Mouse (Mus musculus): ENCODE data around the gene Rhbg. TPM values are rescaled to one million over a fixed set of nuclear protein-coding genes. Genes with fewer than 3 reads are reported as not detected.

Rhbg gene
- polyA plus RNA-seq, 1 experiment from 2014 or later, result 3.9 TPM

DNA sequence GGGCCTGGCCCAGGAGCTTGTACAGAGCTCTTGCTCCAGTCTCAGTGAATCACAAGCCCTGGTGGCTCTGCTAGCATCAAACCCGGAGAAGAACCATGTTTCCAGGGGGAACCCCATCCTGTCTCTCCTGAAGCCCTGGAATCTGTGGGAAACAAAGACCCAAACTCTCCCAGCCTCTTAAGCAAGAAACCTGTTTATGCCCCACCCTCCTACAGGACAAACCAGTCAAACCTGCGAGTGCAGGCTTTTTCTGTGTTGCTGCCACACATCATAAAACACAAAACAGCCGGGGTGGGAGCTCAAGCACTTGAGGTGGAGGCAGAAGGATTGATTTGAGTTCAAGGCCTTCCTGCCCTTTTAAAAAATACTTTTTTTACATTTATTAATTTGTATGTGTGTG is 7.8 kb upstream of the Rhbg start:
- ATAC-seq (no peak), DNase-seq (ENCODE audit: low spot score) (no peak)
- H3K4me2 ChIP-seq (replicated peaks; ENCODE audit: low read depth, low read length), result no peak overlapping the region
- H3K27ac ChIP-seq (ENCODE audit: low read length), result no peak overlapping the region
- 54% methylated on average over 3 of the region's 3 CpGs for WGBS
- H3K36me3 ChIP-seq (ENCODE audit: insufficient read depth, low read length), result no peaks in the 10 kb centered on the region
- no peak overlapping the region for H3K4me3 ChIP-seq (ENCODE audit: low read depth, low read length)
- H3K27me3 ChIP-seq (replicated peaks; ENCODE audit: insufficient read depth, low read length), result no peaks in the 10 kb centered on the region
- TF ChIP-seq CTCF (IDR thresholded peaks at IDR 0.05) (no peak), EP300 (IDR thresholded peaks at IDR 0.05) (no peak)
- no peaks in the 10 kb centered on the region for H3K4me1 ChIP-seq (ENCODE audit: insufficient read depth, low read depth, low read length)
- H3K9ac ChIP-seq (replicated peaks; ENCODE audit: low read depth), result no peak overlapping the region
- H3K9me3 ChIP-seq (ENCODE audit: low read length), result no peaks in the 10 kb centered on the region

GRCm38 (mm10) chr3:88256382-88256781 is 1.9 kb upstream of the Rhbg start:
- H3K9me3 ChIP-seq (ENCODE audit: low read length), result no peaks in the 10 kb centered on the region
- no peak overlapping the region for H3K4me3 ChIP-seq (ENCODE audit: low read depth, low read length)
- ATAC-seq (no peak; the same call in 1 of the 2 replicates), DNase-seq (ENCODE audit: low spot score) (no peak)
- H3K9ac ChIP-seq (replicated peaks; ENCODE audit: low read depth), result no peak overlapping the region
- H3K4me1 ChIP-seq (ENCODE audit: insufficient read depth, low read depth, low read length), result no peaks in the 10 kb centered on the region
- H3K36me3 ChIP-seq (ENCODE audit: insufficient read depth, low read length), result no peaks in the 10 kb centered on the region
- no peak overlapping the region for H3K4me2 ChIP-seq (replicated peaks; ENCODE audit: low read depth, low read length)
- no peak overlapping the region for H3K27ac ChIP-seq (ENCODE audit: low read length)
- TF ChIP-seq CTCF (IDR thresholded peaks at IDR 0.05), result no peak
- TF ChIP-seq EP300 (IDR thresholded peaks at IDR 0.05), result no peak
- 0 out of 2 replicates have a peak, but pooled peaks cover 14% of the 10 kb centered on the region for H3K27me3 ChIP-seq (replicated peaks; ENCODE audit: insufficient read depth, low read length)
- 52% methylated on average over 7 of the region's 7 CpGs for WGBS

GRCm38 (mm10) chr3:88255950-88256349 is 1.4 kb upstream of the Rhbg start:
- Histone ChIP-seq H3K36me3 (ENCODE audit: insufficient read depth, low read length) (no peaks in the 10 kb centered on the region), H3K4me3 (ENCODE audit: low read depth, low read length) (no peak overlapping the region), H3K4me2 (replicated peaks; ENCODE audit: low read depth, low read length) (no peak overlapping the region), H3K9ac (replicated peaks; ENCODE audit: low read depth) (no peak overlapping the region), H3K4me1 (ENCODE audit: insufficient read depth, low read depth, low read length) (no peaks in the 10 kb centered on the region), H3K27me3 (replicated peaks; ENCODE audit: insufficient read depth, low read length) (0 out of 2 replicates have a peak, but pooled peaks cover 14% of the 10 kb centered on the region), H3K9me3 (ENCODE audit: low read length) (no peaks in the 10 kb centered on the region), H3K27ac (ENCODE audit: low read length) (no peak overlapping the region)
- ATAC-seq (peak; percentile 71), DNase-seq (ENCODE audit: low spot score) (peak; percentile 70)
- WGBS, result 52% methylated on average over 6 of the region's 6 CpGs
- TF ChIP-seq EP300 (IDR thresholded peaks at IDR 0.05) (no peak), CTCF (IDR thresholded peaks at IDR 0.05) (no peak)

DNA sequence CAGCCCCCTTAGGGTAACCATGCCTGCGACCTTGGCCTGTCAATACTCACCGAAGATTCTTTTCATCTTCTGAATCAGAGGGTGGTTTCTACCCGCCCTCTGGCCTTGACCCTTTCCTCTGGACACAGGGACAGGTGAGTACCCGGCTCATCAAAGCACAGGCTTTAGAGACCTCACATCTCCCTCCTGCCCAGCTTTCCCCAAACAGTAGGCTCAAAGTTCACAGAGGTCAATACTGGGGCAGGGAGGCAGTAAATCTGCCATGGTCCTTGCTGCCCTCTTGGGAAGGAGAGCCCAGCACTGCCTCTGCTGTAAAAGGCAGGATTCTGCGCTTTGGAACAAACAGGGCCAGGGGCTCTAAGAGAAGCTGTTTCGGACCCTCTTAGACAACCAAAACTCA is 1.8 kb downstream of the Rhbg start:
- no peak overlapping the region for H3K9ac ChIP-seq (replicated peaks; ENCODE audit: low read depth)
- no peak overlapping the region for H3K27ac ChIP-seq (ENCODE audit: low read length)
- H3K4me3 ChIP-seq (ENCODE audit: low read depth, low read length), result no peak overlapping the region
- H3K4me2 ChIP-seq (replicated peaks; ENCODE audit: low read depth, low read length), result no peak overlapping the region
- no peaks in the 10 kb centered on the region for H3K4me1 ChIP-seq (ENCODE audit: insufficient read depth, low read depth, low read length)
- 0 out of 2 replicates have a peak, but pooled peaks cover 14% of the 10 kb centered on the region for H3K27me3 ChIP-seq (replicated peaks; ENCODE audit: insufficient read depth, low read length)
- H3K9me3 ChIP-seq (ENCODE audit: low read length), result no peaks in the 10 kb centered on the region
- H3K36me3 ChIP-seq (ENCODE audit: insufficient read depth, low read length), result no peaks in the 10 kb centered on the region
- ATAC-seq, result no peak
- TF ChIP-seq CTCF (IDR thresholded peaks at IDR 0.05) (no peak), EP300 (IDR thresholded peaks at IDR 0.05) (no peak)
- DNase-seq (ENCODE audit: low spot score), result no peak
- WGBS, result 74% methylated on average over 6 of the region's 6 CpGs

- H3K36me3 ChIP-seq (ENCODE audit: insufficient read depth, low read length), result no peaks in the 10 kb centered on the region
- TF ChIP-seq EP300 (IDR thresholded peaks at IDR 0.05), result no peak
- TF ChIP-seq CTCF (IDR thresholded peaks at IDR 0.05), result no peak
- WGBS, result 72% methylated on average over 11 of the region's 11 CpGs
- peaks cover 11% of the 10 kb centered on the region for H3K27me3 ChIP-seq (replicated peaks; ENCODE audit: insufficient read depth, low read length)
- H3K27ac ChIP-seq (ENCODE audit: low read length), result no peak overlapping the region
- H3K4me3 ChIP-seq (ENCODE audit: low read depth, low read length), result no peak overlapping the region
- no peak for ATAC-seq
- no peak overlapping the region for H3K9ac ChIP-seq (replicated peaks; ENCODE audit: low read depth)
- H3K4me2 ChIP-seq (replicated peaks; ENCODE audit: low read depth, low read length), result no peak overlapping the region
- no peak for DNase-seq (ENCODE audit: low spot score)
- H3K4me1 ChIP-seq (ENCODE audit: insufficient read depth, low read depth, low read length), result no peaks in the 10 kb centered on the region
- no peaks in the 10 kb centered on the region for H3K9me3 ChIP-seq (ENCODE audit: low read length)
These were observed 6.1 kb downstream of the Rhbg start for GRCm38 (mm10) chr3:88248406-88248805.

DNA sequence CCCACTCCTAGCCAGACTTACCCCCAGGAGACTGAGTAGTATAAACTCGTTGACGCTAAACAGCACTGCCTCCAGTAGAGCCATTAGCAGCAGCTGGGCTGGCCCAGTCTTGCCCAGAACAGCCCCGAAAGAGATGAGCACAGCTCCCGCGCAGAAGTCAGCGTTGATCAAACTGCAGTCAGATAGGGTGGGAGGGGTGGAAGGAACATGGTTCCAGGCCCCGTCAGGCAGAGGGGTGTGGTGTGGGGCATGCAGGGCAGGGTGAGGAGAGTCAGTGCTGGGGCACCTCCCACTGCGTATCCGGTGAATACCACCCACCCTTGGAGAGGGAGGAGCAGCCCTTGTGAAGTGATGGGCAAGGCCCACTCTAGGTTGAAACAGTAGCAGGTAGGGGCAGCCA is 6.8 kb downstream of the Rhbg start:
- no peak for TF ChIP-seq CTCF (IDR thresholded peaks at IDR 0.05)
- TF ChIP-seq EP300 (IDR thresholded peaks at IDR 0.05), result no peak
- no peak overlapping the region for H3K4me2 ChIP-seq (replicated peaks; ENCODE audit: low read depth, low read length)
- H3K9ac ChIP-seq (replicated peaks; ENCODE audit: low read depth), result no peak overlapping the region
- WGBS, result 53% methylated on average over 9 of the region's 9 CpGs
- DNase-seq (ENCODE audit: low spot score) (no peak), ATAC-seq (no peak)
- H3K9me3 ChIP-seq (ENCODE audit: low read length), result no peaks in the 10 kb centered on the region
- no peaks in the 10 kb centered on the region for H3K36me3 ChIP-seq (ENCODE audit: insufficient read depth, low read length)
- no peaks in the 10 kb centered on the region for H3K4me1 ChIP-seq (ENCODE audit: insufficient read depth, low read depth, low read length)
- no peak overlapping the region for H3K27ac ChIP-seq (ENCODE audit: low read length)
- peaks cover 12% of the 10 kb centered on the region for H3K27me3 ChIP-seq (replicated peaks; ENCODE audit: insufficient read depth, low read length)
- no peak overlapping the region for H3K4me3 ChIP-seq (ENCODE audit: low read depth, low read length)

GRCm38 (mm10) chr3:88245811-88246210 is 8.7 kb downstream of the Rhbg start:
- DNase-seq (ENCODE audit: low spot score), result peak; percentile 73
- H3K27me3 ChIP-seq (replicated peaks; ENCODE audit: insufficient read depth, low read length), result peaks cover 29% of the 10 kb centered on the region
- H3K36me3 ChIP-seq (ENCODE audit: insufficient read depth, low read length), result no peaks in the 10 kb centered on the region
- peak; percentile 49 for ATAC-seq
- H3K4me1 ChIP-seq (ENCODE audit: insufficient read depth, low read depth, low read length), result 0 out of 2 replicates have a peak, but pooled peaks cover 2% of the 10 kb centered on the region
- 23% methylated on average over 12 of the region's 13 CpGs for WGBS
- H3K9me3 ChIP-seq (ENCODE audit: low read length), result no peaks in the 10 kb centered on the region
- peak; percentile 94 for TF ChIP-seq CTCF (IDR thresholded peaks at IDR 0.05)
- no peak for TF ChIP-seq EP300 (IDR thresholded peaks at IDR 0.05)
- H3K9ac ChIP-seq (replicated peaks; ENCODE audit: low read depth), result no peak overlapping the region
- no peak overlapping the region for H3K4me3 ChIP-seq (ENCODE audit: low read depth, low read length)
- H3K4me2 ChIP-seq (replicated peaks; ENCODE audit: low read depth, low read length), result no peak overlapping the region
- H3K27ac ChIP-seq (ENCODE audit: low read length), result no peak overlapping the region

All from lung, postnatal 0 days (tissue).